Mouse (Mus musculus) heart, adult 9 months (tissue): ENCODE measurements around the gene Defb10.
"Not testable (repeated sequence)": the region's sequence is repeated elsewhere in the genome, so short reads cannot be mapped to it uniquely, and the experiment has no call there.

Experiments used
- DNase-seq, 2 experiments: peaks; one replicate each; pipeline ENCODE4 v3.0.0; 2022; ENCODE audit warnings: low spot score in 2 of 2

Defb10 gene

DNA sequence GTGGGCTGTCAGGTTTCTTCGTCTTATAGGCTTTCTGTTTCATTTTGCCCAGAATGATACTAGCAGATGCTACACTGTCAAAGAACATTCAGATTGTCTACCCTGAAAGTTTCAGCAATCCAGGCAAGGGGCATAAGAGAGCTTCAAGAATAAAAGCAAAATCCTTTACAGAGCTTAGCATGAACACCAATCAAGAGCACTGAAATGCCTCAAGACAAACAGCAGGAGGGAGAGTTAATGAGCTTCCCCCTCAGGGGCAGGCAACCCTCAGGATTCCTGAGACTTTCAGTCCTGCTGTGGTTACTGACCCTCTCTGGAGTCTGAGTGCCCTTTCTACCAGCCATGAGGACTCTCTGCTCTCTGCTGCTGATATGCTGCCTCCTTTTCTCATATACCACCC is at the start of gene Defb10:
Gene Defb10, plus strand, starts transcription at position 316 of the 400 bp plus-strand sequence.
- not testable (repeated sequence) for DNase-seq

- not testable (repeated sequence) for DNase-seq
Measured at GRCm38 (mm10) chr8:21885321-21885720, 26.6 kb downstream of the Defb10 start, which contains the start of gene Defb9. Gene Defb9, minus strand, starts transcription at chr8:21885421.

DNA sequence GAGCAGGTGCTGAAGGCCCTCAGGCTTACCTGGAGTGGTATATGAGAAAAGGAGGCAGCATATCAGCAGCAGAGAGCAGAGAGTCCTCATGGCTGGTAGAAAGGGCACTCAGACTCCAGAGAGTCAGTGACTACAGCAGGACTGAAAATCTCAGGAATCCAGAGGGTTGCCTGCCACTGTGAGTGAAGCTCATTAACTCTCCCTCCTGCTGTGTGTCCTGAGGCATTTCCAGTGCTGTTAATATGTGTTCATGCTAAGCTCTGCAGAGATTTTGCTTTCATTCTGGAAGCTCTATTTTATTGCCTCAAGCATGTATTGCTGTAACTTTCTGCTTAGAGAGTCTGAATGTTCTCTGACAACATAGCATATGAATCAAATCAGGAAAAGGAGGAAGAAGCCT is 47.6 kb downstream of the Defb10 start, which contains the start of gene Defb11:
Gene Defb11, minus strand, starts transcription at position 123 of the 400 bp plus-strand sequence.
- not testable (repeated sequence) for DNase-seq
